In the genomic region with DNA sequence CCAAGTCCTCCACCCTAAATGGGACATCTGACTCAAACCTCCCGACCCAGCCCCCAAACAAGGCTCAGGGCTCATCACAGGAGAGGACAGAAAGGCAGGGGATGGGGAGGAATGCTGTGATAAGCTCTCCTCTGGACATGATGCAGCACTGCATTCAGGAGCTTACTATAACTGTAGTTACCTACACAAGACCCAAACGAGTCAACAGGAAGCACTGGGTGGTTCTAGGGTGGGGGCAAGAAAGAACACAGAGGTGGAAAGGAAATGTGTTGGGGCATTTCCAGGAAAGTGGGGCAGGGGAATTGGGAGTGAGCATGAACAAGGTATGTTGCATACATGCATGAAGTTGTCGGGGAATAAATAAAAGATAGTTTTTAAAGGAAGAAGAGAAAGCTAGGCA, we compare ENCODE assay signal across 19 mouse cellular contexts. TPM values are rescaled to one million over a fixed set of nuclear protein-coding genes. Genes with fewer than 3 reads are reported as not detected.
"Had no signal": no experiment of that assay in that cellular context is flagged by ENCODE, and none has a peak within 500 bp of the region (broad histone marks: within the 10 kb centered on the region; RNA-seq: fewer than 3 reads in every experiment).

No protein-coding gene starts in this region.

- H3K27me3 ChIP-seq: midbrain, embryonic 15.5 days; stomach, embryonic 15.5 days had no signal

- H3K9ac ChIP-seq: liver, postnatal 0 days; lung, embryonic 15.5 days; midbrain, embryonic 13.5 days; midbrain, embryonic 15.5 days; neural tube, embryonic 13.5 days; stomach, embryonic 15.5 days had no signal

- ATAC-seq: liver, postnatal 0 days; lung, postnatal 0 days; midbrain, embryonic 13.5 days; midbrain, embryonic 15.5 days had no signal

- H3K4me3 ChIP-seq: lung, embryonic 15.5 days; megakaryocyte, embryonic 14.5 days; midbrain, embryonic 13.5 days; midbrain, embryonic 15.5 days; neural tube, embryonic 13.5 days; stomach, embryonic 15.5 days had no signal

- H3K36me3 ChIP-seq: lung, embryonic 15.5 days; midbrain, embryonic 13.5 days; midbrain, embryonic 15.5 days; neural tube, embryonic 13.5 days; stomach, embryonic 15.5 days had no signal

- DNase-seq: liver, postnatal 0 days; lung, adult 2 months; lung, postnatal 14 days; lung, postnatal 36 days; right cerebral cortex, postnatal 14 days; thymus, postnatal 14 days; thymus, postnatal 36 days had no signal

- H3K4me1 ChIP-seq: lung, embryonic 15.5 days; megakaryocyte, embryonic 14.5 days; midbrain, embryonic 15.5 days; neural tube, embryonic 13.5 days; stomach, embryonic 15.5 days had no signal

- H3K9me3 ChIP-seq: lung, embryonic 15.5 days; megakaryocyte, embryonic 14.5 days; midbrain, embryonic 13.5 days; midbrain, embryonic 15.5 days; neural tube, embryonic 13.5 days; stomach, embryonic 15.5 days had no signal

- H3K27ac ChIP-seq: lung, embryonic 15.5 days; macrophage; midbrain, embryonic 13.5 days; midbrain, embryonic 15.5 days; neural tube, embryonic 13.5 days; stomach, embryonic 15.5 days; stomach, postnatal 0 days had no signal

- H3K4me2 ChIP-seq: lung, embryonic 15.5 days; midbrain, embryonic 11.5 days; midbrain, embryonic 13.5 days; midbrain, embryonic 15.5 days; neural tube, embryonic 13.5 days; stomach, embryonic 15.5 days had no signal

RNA-seq across cellular contexts. Expression of gene Olfm2, which starts 11.5 kb away (rescaled TPM):
- total RNA-seq: monocyte, adult 5-6 weeks; neutrophil, adult 5-6 weeks had no signal
- polyA plus RNA-seq: macrophage had no signal
